ENCODE assay signal across 22 mouse cellular contexts in genomic region chr9:33662978-33663377, GRCm38 (mm10).
DNase-seq lines count a peak whose midpoint lies in the region; ATAC-seq and TF ChIP-seq lines count a peak whose summit lies in the region.
"Had no signal": no experiment of that assay in that cellular context is flagged by ENCODE, and none has a peak within 500 bp of the region (broad histone marks: within the 10 kb centered on the region; RNA-seq: fewer than 3 reads in every experiment).

No protein-coding gene starts in this region.

- H3K4me1 ChIP-seq in kidney, postnatal 0 days (replicated peaks; ENCODE audit: insufficient read depth, low read length), result no peaks in the 10 kb centered on the region
- H3K4me1 ChIP-seq: embryonic facial prominence, embryonic 12.5 days; embryonic facial prominence, embryonic 15.5 days; forebrain, embryonic 10.5 days; forebrain, embryonic 12.5 days had no signal

- no peak for ATAC-seq in kidney, postnatal 0 days (replicated peaks; ENCODE audit: low FRiP score, low read depth)
- ATAC-seq in Patski, result peak; percentile 67
- ATAC-seq: forebrain, embryonic 14.5 days; forebrain, embryonic 16.5 days had no signal

- DNase-seq in kidney, postnatal 0 days (ENCODE audit: low spot score), result peak; percentile 31
- no peak for DNase-seq in kidney, postnatal 25 days
- DNase-seq in NIH3T3 (ENCODE audit: low read depth) (peak; percentile 13), Patski (ENCODE audit: low read depth, low spot score) (peak; percentile 50)
- no peak for DNase-seq in urinary bladder, adult 18-20 months (ENCODE audit: low spot score in 2 of 2)
- DNase-seq: adrenal gland, adult 2 months; adrenal gland, postnatal 10 days; adrenal gland, postnatal 25 days; cerebellum, adult 11 months; cerebellum, adult 18-20 months; cerebellum, adult 8-10 months; cerebellum, adult 9-11 months; cerebellum, postnatal 14 days; cerebellum, postnatal 36 days; embryo, embryonic 11 days had no signal

- no peaks in the 10 kb centered on the region for H3K9me3 ChIP-seq in kidney, postnatal 0 days (replicated peaks; ENCODE audit: low read length)
- H3K9me3 ChIP-seq: embryonic facial prominence, embryonic 12.5 days; embryonic facial prominence, embryonic 15.5 days; forebrain, embryonic 10.5 days; forebrain, embryonic 12.5 days had no signal

- H3K36me3 ChIP-seq in kidney, postnatal 0 days (ENCODE audit: insufficient read depth, low read length), result no peaks in the 10 kb centered on the region
- H3K36me3 ChIP-seq: embryonic facial prominence, embryonic 12.5 days; embryonic facial prominence, embryonic 15.5 days; forebrain, embryonic 10.5 days; forebrain, embryonic 12.5 days had no signal

- H3K9ac ChIP-seq in kidney, postnatal 0 days (ENCODE audit: low read depth, low read length), result no peak overlapping the region
- H3K9ac ChIP-seq: embryonic facial prominence, embryonic 12.5 days; embryonic facial prominence, embryonic 15.5 days; forebrain, embryonic 12.5 days had no signal

- no peak for TF ChIP-seq CTCF in kidney, postnatal 0 days (IDR thresholded peaks at IDR 0.05; ENCODE audit: low read depth)
- TF ChIP-seq CTCF in Patski (IDR thresholded peaks at IDR 0.05), result no peak

- H3K27ac ChIP-seq in kidney, postnatal 0 days, result no peak overlapping the region
- H3K27ac ChIP-seq: embryonic facial prominence, embryonic 12.5 days; embryonic facial prominence, embryonic 15.5 days; forebrain, embryonic 10.5 days; forebrain, embryonic 12.5 days had no signal

- no peak overlapping the region for H3K4me2 ChIP-seq in kidney, postnatal 0 days (ENCODE audit: low read length)
- H3K4me2 ChIP-seq: embryonic facial prominence, embryonic 12.5 days; embryonic facial prominence, embryonic 15.5 days; forebrain, embryonic 12.5 days had no signal

- WGBS in kidney, postnatal 0 days, result 59% methylated on average over 5 of the region's 5 CpGs

- in situ Hi-C loops in Patski (cut with MboI; ENCODE audit: low pct_unique_long_range_greater_than_20kb), result no loop called here

- POLR2A ChIA-PET in Patski (lab: Charles Lee), result no interaction called here

- CTCF ChIA-PET in Patski (lab: Charles Lee), result no interaction called here

- H3K27me3 ChIP-seq in kidney, postnatal 0 days (ENCODE audit: insufficient read depth, low read length), result no peaks in the 10 kb centered on the region
- H3K27me3 ChIP-seq in Patski, result no peaks in the 10 kb centered on the region
- H3K27me3 ChIP-seq: embryonic facial prominence, embryonic 12.5 days; embryonic facial prominence, embryonic 15.5 days; forebrain, embryonic 12.5 days had no signal

- no peak overlapping the region for H3K4me3 ChIP-seq in kidney, postnatal 0 days (replicated peaks; ENCODE audit: low read depth, low read length)
- H3K4me3 ChIP-seq: embryonic facial prominence, embryonic 12.5 days; embryonic facial prominence, embryonic 15.5 days; erythroblast, embryonic 14.5 days; forebrain, embryonic 10.5 days; forebrain, embryonic 12.5 days had no signal

Comparison
In these comparisons a context has a peak if more than half of its experiments do, and no peak if none do; other contexts are left out.
1. DNase-seq: peak in kidney, postnatal 0 days (single experiment), NIH3T3 (single experiment) and Patski (single experiment); none in kidney, postnatal 25 days (0 of 2) and urinary bladder, adult 18-20 months (0 of 2).